Mouse (Mus musculus) embryonic facial prominence, embryonic 15.5 days (tissue): Measurements from ENCODE around the gene Cyb5r1. TPM values are rescaled to one million over a fixed set of nuclear protein-coding genes. Genes with fewer than 3 reads are reported as not detected.

Experiments used
- ATAC-seq: fragments of 200-750 bp; cut with Nextera tagmentation; 2 replicates; pipeline ENCODE4 v1.8.0; 2017; ENCODE audit warnings: low read depth, moderate TSS enrichment; ENCODE audit not compliant: insufficient number of reproducible peaks, low FRiP score, low TSS enrichment
- H3K27ac ChIP-seq: fragments of 300-500 bp; sonication (generic); replicated peaks from 2 replicates; pipeline ENCODE4 v1.5.1; 2015; ENCODE audit warnings: mild to moderate bottlenecking, inconsistent platforms
- H3K27me3 ChIP-seq: fragments of 300-500 bp; sonication (generic); 2 replicates; pipeline ENCODE4 v1.6.1; 2015; ENCODE audit warnings: inconsistent platforms
- H3K36me3 ChIP-seq: fragments of 300-500 bp; sonication (generic); 2 replicates; pipeline ENCODE4 v1.6.1; 2015; ENCODE audit warnings: mild to moderate bottlenecking, inconsistent platforms
- H3K4me1 ChIP-seq: fragments of 300-500 bp; sonication (generic); 2 replicates; pipeline ENCODE4 v1.6.1; 2015; ENCODE audit warnings: inconsistent platforms
- H3K4me2 ChIP-seq: fragments of 300-500 bp; sonication (generic); replicated peaks from 2 replicates; pipeline ENCODE4 v1.6.1; 2015; ENCODE audit warnings: mild to moderate bottlenecking, inconsistent platforms
- H3K4me3 ChIP-seq: fragments of 300-500 bp; sonication (generic); replicated peaks from 2 replicates; pipeline ENCODE4 v1.5.1; 2015; ENCODE audit warnings: mild to moderate bottlenecking, inconsistent platforms
- H3K9ac ChIP-seq: fragments of 300-500 bp; sonication (generic); 2 replicates; pipeline ENCODE4 v1.6.1; 2015; ENCODE audit warnings: inconsistent platforms
- H3K9me3 ChIP-seq: fragments of 300-500 bp; sonication (generic); replicated peaks from 2 replicates; pipeline ENCODE4 v1.6.1; 2016; ENCODE audit warnings: inconsistent platforms
- WGBS: fragments of 180-500 bp; shearing (Covaris S2); methylation state at CpG from one replicate; pipeline ENCODE4 v1.1.7; 2015; 5-methylcytosine and 5-hydroxymethylcytosine counted together
- polyA plus RNA-seq: library from polyadenylated mRNA; unstranded; fragments of >200 nt; fragmentation: Nextera tagmentation; extraction: Ambion mirVana; gene quantifications from 2 replicates; pipeline ENCODE4 v1.2.1, GENCODE M21; 2015

Cyb5r1 gene
- polyA plus RNA-seq, 1 experiment from 2014 or later: 41.0 TPM

- Histone ChIP-seq H3K9me3 (no peaks in the 10 kb centered on the region), H3K36me3 (peaks cover 18% of the 10 kb centered on the region), H3K27ac (peak overlapping the region; percentile 97), H3K9ac (peak overlapping the region; percentile 80; the same call in 1 of the 2 replicates), H3K4me3 (peak overlapping the region; percentile 54), H3K27me3 (no peaks in the 10 kb centered on the region), H3K4me1 (peaks cover 39% of the 10 kb centered on the region), H3K4me2 (peak overlapping the region; percentile 64)
- 12% methylated on average over 11 of the region's 11 CpGs for WGBS
- peak; percentile 5; the same call in 1 of the 2 replicates for ATAC-seq
Measured at GRCm38 (mm10) chr1:134414501-134415167, 9.3 kb downstream of the Cyb5r1 start.

GRCm38 (mm10) chr1:134415168-134415831 lies 9.9 kb downstream of the Cyb5r1 start, which contains the start of gene Adipor1:
Gene Adipor1, plus strand, starts transcription at chr1:134415378.
- H3K4me3 ChIP-seq: peak within 1 kb of the TSS; percentile 54
- peak within 1 kb of the TSS; percentile 64 for H3K4me2 ChIP-seq
- H3K9me3 ChIP-seq: no peaks in the 10 kb centered on the region
- 1% methylated on average over 66 of the region's 77 CpGs for WGBS
- peaks cover 46% of the 10 kb centered on the region for H3K4me1 ChIP-seq
- peak; percentile 100 for ATAC-seq
- H3K9ac ChIP-seq: peak within 1 kb of the TSS; percentile 80
- no peaks in the 10 kb centered on the region for H3K27me3 ChIP-seq
- peaks cover 13% of the 10 kb centered on the region; the same call in 1 of the 2 replicates for H3K36me3 ChIP-seq
- peak within 1 kb of the TSS; percentile 97 for H3K27ac ChIP-seq

GRCm38 (mm10) chr1:134418414-134418975 lies 13.1 kb downstream of the Cyb5r1 start:
- no peak for ATAC-seq
- no peaks in the 10 kb centered on the region for H3K9me3 ChIP-seq
- no peak overlapping the region for H3K9ac ChIP-seq
- peaks cover 50% of the 10 kb centered on the region for H3K4me1 ChIP-seq
- 76% methylated on average over 2 of the region's 2 CpGs for WGBS
- H3K27ac ChIP-seq: peak overlapping the region; percentile 19; the same call in 1 of the 2 replicates
- H3K4me2 ChIP-seq: no peak overlapping the region
- H3K4me3 ChIP-seq: no peak overlapping the region
- no peaks in the 10 kb centered on the region for H3K27me3 ChIP-seq
- H3K36me3 ChIP-seq: peaks cover 7% of the 10 kb centered on the region; the same call in 1 of the 2 replicates

GRCm38 (mm10) chr1:134419176-134419575 lies 13.8 kb downstream of the Cyb5r1 start:
- WGBS: 41% methylated on average over 1 of the region's 1 CpGs
- H3K4me2 ChIP-seq: no peak overlapping the region
- peaks cover 48% of the 10 kb centered on the region for H3K4me1 ChIP-seq
- H3K27me3 ChIP-seq: no peaks in the 10 kb centered on the region
- H3K9me3 ChIP-seq: no peaks in the 10 kb centered on the region
- peak overlapping the region; percentile 65 for H3K27ac ChIP-seq
- peaks cover 14% of the 10 kb centered on the region for H3K36me3 ChIP-seq
- no peak overlapping the region for H3K9ac ChIP-seq
- ATAC-seq: no peak
- no peak overlapping the region for H3K4me3 ChIP-seq

- Histone ChIP-seq H3K9me3 (no peaks in the 10 kb centered on the region), H3K4me3 (no peak overlapping the region), H3K4me2 (no peak overlapping the region), H3K4me1 (peaks cover 43% of the 10 kb centered on the region), H3K27me3 (no peaks in the 10 kb centered on the region), H3K9ac (no peak overlapping the region), H3K27ac (peak overlapping the region; percentile 65), H3K36me3 (peaks cover 21% of the 10 kb centered on the region)
- ATAC-seq: no peak
- 49% methylated on average over 5 of the region's 5 CpGs for WGBS
Measured at GRCm38 (mm10) chr1:134419751-134420458, 14.5 kb downstream of the Cyb5r1 start.

GRCm38 (mm10) chr1:134423911-134424310 lies 18.6 kb downstream of the Cyb5r1 start:
- no peak overlapping the region for H3K4me3 ChIP-seq
- no peaks in the 10 kb centered on the region for H3K9me3 ChIP-seq
- no peak overlapping the region for H3K27ac ChIP-seq
- peaks cover 17% of the 10 kb centered on the region for H3K4me1 ChIP-seq
- H3K9ac ChIP-seq: no peak overlapping the region
- ATAC-seq: no peak
- no peaks in the 10 kb centered on the region for H3K27me3 ChIP-seq
- H3K4me2 ChIP-seq: no peak overlapping the region
- peaks cover 61% of the 10 kb centered on the region for H3K36me3 ChIP-seq
- 73% methylated on average over 10 of the region's 10 CpGs for WGBS

GRCm38 (mm10) chr1:134426289-134426688 lies 20.9 kb downstream of the Cyb5r1 start:
- H3K27me3 ChIP-seq: no peaks in the 10 kb centered on the region
- ATAC-seq: no peak
- H3K9me3 ChIP-seq: no peaks in the 10 kb centered on the region
- no peak overlapping the region for H3K27ac ChIP-seq
- no peak overlapping the region for H3K9ac ChIP-seq
- 80% methylated on average over 5 of the region's 5 CpGs for WGBS
- H3K36me3 ChIP-seq: peaks cover 82% of the 10 kb centered on the region
- H3K4me2 ChIP-seq: no peak overlapping the region
- H3K4me3 ChIP-seq: no peak overlapping the region
- no peaks in the 10 kb centered on the region for H3K4me1 ChIP-seq

- peaks cover 50% of the 10 kb centered on the region for H3K36me3 ChIP-seq
- H3K27me3 ChIP-seq: no peaks in the 10 kb centered on the region
- no peak overlapping the region for H3K9ac ChIP-seq
- ATAC-seq: no peak
- H3K4me3 ChIP-seq: no peak overlapping the region
- no peak overlapping the region for H3K27ac ChIP-seq
- no peaks in the 10 kb centered on the region for H3K4me1 ChIP-seq
- no peaks in the 10 kb centered on the region for H3K9me3 ChIP-seq
- H3K4me2 ChIP-seq: no peak overlapping the region
- WGBS: 73% methylated on average over 10 of the region's 10 CpGs
Measured at GRCm38 (mm10) chr1:134433002-134433401, 27.6 kb downstream of the Cyb5r1 start.

GRCm38 (mm10) chr1:134433473-134433872 lies 28.1 kb downstream of the Cyb5r1 start:
- Histone ChIP-seq H3K4me2 (no peak overlapping the region), H3K27ac (no peak overlapping the region), H3K36me3 (peaks cover 45% of the 10 kb centered on the region), H3K4me3 (no peak overlapping the region), H3K9ac (no peak overlapping the region), H3K27me3 (no peaks in the 10 kb centered on the region), H3K4me1 (no peaks in the 10 kb centered on the region), H3K9me3 (no peaks in the 10 kb centered on the region)
- ATAC-seq: no peak
- WGBS: 89% methylated on average over 4 of the region's 4 CpGs

GRCm38 (mm10) chr1:134435414-134435813 lies 30.1 kb downstream of the Cyb5r1 start:
- Histone ChIP-seq H3K4me1 (no peaks in the 10 kb centered on the region), H3K4me3 (no peak overlapping the region), H3K4me2 (no peak overlapping the region), H3K9me3 (no peaks in the 10 kb centered on the region), H3K36me3 (peaks cover 28% of the 10 kb centered on the region), H3K27ac (no peak overlapping the region), H3K27me3 (no peaks in the 10 kb centered on the region), H3K9ac (no peak overlapping the region)
- ATAC-seq: no peak
- WGBS: 28% methylated on average over 4 of the region's 4 CpGs

- Histone ChIP-seq H3K9ac (no peak overlapping the region), H3K4me1 (no peaks in the 10 kb centered on the region), H3K4me3 (no peak overlapping the region), H3K9me3 (no peaks in the 10 kb centered on the region), H3K27ac (no peak overlapping the region), H3K27me3 (no peaks in the 10 kb centered on the region), H3K36me3 (no peaks in the 10 kb centered on the region), H3K4me2 (no peak overlapping the region)
- no peak for ATAC-seq
- 88% methylated on average over 6 of the region's 6 CpGs for WGBS
Measured at GRCm38 (mm10) chr1:134440437-134440836, 35.1 kb downstream of the Cyb5r1 start.
